Mouse (Mus musculus) megakaryocyte, embryonic 14.5 days (primary cell): ENCODE measurements around the gene Fam122a.

Experiments
- FLI1 ChIP-seq: IDR thresholded peaks from 2 replicates; pipeline ENCODE4 v1.6.1; 2012; ENCODE audit warnings: low read length, inconsistent platforms, mixed read lengths
- GATA1 ChIP-seq: IDR thresholded peaks from 3 replicates; pipeline ENCODE4 v1.6.1; 2012; ENCODE audit warnings: mixed read lengths, low read length, inconsistent platforms, borderline replicate concordance

- TF ChIP-seq GATA1 (no peak), FLI1 (no peak)
Observed at GRCm38 (mm10) chr19:24521146-24521545, 44.0 kb upstream of the Fam122a start.
